Mouse (Mus musculus): ENCODE results near the gene Gm10142.
"Not testable (repeated sequence)": the region's sequence is repeated elsewhere in the genome, so short reads cannot be mapped to it uniquely, and the experiment has no call there.

Gm10142 gene

DNA sequence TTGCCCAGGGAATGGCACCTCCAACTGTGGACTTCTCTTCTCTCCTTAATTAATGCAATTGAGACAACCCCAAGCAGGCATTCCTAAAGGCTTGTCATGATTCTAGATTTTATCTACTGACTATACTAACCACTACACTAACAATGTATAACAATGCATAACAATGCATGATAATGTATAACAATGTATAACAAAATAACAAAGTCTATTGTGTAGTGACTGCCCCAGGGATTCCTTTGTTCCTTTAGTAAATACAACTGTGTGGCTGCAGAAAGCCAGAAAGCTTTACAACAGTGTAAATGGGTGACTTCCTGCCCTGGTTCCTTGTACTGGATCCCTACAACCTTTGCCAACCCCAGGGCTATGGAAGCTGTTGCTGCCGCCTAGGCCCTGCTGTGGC lies 20.3 kb downstream of the Gm10142 start:
- DNase-seq (ENCODE audit: extremely low read depth, low read depth), result no peak

- DNase-seq (ENCODE audit: extremely low read depth, low read depth), result no peak
Observed at GRCm38 (mm10) chr10:77738929-77739328, 23.3 kb downstream of the Gm10142 start.

DNA sequence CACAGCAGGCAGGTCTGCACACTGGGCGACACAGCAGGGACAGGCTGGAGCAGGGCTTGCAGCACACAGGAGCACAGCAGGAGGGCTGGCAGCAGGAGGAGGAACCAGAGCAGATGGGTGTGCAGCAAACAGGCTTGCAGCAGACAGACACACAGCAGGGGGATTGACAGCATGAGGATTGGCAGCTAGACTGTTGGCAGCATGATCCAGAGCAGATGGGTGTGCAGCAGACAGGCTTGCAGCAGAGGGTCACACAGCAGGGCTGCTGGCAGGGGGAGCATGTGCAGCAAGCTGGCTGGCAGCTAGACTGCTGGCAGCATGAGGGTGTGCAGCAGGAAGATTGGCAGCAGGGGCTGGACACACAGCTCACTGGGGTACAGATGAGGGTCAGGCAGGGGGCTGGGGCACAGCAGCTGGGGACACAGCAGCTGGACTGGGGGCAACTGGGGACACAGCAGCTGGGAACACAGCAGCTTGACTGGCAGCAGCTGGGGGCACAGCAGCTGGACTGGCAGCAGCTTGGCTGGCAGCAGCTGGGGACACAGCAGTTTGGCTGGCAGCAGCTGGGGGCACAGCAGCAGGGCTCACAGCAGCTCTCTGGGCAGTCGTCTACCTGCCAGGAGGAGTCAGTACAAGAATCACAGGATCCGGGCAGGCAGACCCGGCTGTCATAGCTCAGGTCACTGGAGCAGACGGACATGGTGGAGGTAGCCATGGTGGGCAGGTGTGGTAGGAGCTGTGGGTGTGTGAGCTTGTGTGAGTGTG lies 26.5 kb downstream of the Gm10142 start, which contains the start of gene Gm18596:
Gene Gm18596, minus strand, starts transcription at position 715 of the 765 bp plus-strand sequence.
- not testable (repeated sequence) for DNase-seq (ENCODE audit: extremely low read depth, low read depth)

DNA sequence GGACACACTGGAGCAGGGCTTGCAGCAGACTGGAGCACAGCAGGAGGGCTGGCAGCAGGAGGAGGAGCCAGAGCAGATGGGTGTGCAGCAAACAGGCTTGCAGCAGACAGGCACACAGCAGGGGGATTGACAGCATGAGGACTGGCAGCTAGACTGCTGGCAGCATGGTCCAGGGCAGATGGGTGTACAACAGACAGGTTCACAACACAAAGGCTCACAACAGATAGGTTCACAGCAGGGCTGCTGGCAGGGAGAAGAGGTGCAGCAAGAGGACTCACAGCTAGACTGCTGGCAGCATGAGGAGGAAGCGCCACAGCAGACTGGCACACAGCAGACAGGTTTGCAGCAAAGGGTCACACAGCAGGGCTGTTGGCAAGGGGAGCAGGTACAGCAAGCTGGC lies 35.1 kb downstream of the Gm10142 start:
- not testable (repeated sequence) for DNase-seq (ENCODE audit: extremely low read depth, low read depth)

DNA sequence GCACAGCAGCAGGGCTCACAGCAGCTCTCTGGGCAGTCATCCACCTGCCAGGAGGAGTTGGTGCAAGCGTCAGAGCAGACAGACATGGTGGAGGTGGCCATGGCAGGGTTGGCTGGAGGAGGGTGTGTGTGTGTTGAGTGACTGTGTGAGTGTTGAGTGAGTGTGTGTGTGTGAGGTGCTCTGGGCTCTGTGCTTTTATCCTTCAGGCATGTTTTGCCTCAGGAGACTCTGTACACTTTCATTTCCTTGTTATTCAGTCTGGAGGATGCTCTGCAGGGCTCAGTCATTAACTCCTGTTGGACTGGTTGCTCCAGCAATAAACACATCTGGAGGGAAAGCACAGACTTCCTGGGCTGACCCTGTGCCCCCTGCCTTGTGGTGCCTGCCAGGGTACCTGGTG lies 35.6 kb downstream of the Gm10142 start, which contains the start of gene Gm9736:
Gene Gm9736, minus strand, starts transcription at position 101 of the 400 bp plus-strand sequence.
- DNase-seq (ENCODE audit: extremely low read depth, low read depth), result not testable (repeated sequence)

- not testable (repeated sequence) for DNase-seq (ENCODE audit: extremely low read depth, low read depth)
Observed at GRCm38 (mm10) chr10:77752312-77752711, 36.7 kb downstream of the Gm10142 start.

DNA sequence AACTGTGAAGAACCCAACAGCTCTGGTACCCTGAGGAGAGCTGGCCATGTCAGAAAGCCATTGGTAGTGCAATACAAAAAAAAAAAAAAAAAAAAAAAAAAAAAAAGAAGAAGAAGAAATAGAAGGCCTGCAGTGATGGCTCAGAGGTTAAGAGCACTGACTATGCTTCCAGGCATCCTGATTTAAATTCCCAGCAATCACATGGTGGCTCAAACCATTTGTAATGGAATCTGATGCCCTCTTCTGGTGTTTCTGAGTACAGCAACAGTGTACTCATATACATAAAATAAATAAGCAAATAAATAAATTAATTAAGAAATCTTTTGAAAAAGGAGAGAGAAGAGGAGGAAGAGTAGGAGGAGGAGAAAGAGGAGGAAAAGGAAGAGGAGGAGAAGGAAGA lies 37.8 kb downstream of the Gm10142 start:
- no peak for DNase-seq (ENCODE audit: extremely low read depth, low read depth)

- DNase-seq (ENCODE audit: extremely low read depth, low read depth), result not testable (repeated sequence)
Observed at GRCm38 (mm10) chr10:77759582-77759981, 44.0 kb downstream of the Gm10142 start, which contains the start of gene Gm3233. Gene Gm3233 (minus strand): TSS chr10:77759682.

Data from MEL-GATA-1-ER (cell line).